Mouse (Mus musculus) adrenal gland, postnatal 36 days (tissue): ENCODE measurements around the gene Fam213b. TPM values are rescaled to one million over a fixed set of nuclear protein-coding genes. Genes with fewer than 3 reads are reported as not detected.

Source experiments
- DNase-seq, 2 experiments: peaks; one replicate each; pipeline ENCODE4 v3.0.0; 2021; ENCODE audit warnings: mixed read lengths in 1 of 2
- total RNA-seq, 2 experiments: library from RNA; stranded (reverse); gene quantifications; 2 replicates each; pipeline ENCODE4 v1.2.3; 2021

Fam213b gene
- total RNA-seq, 2 experiments from 2014 or later: 42.9 to 150 TPM

- DNase-seq: peak in 1 of 2 experiments; percentile 22
Observed at GRCm38 (mm10) chr4:154925413-154925812, 26.5 kb upstream of the Fam213b start.

GRCm38 (mm10) chr4:154922931-154923330 is 24.0 kb upstream of the Fam213b start:
- no peak for DNase-seq

- DNase-seq: no peak
Observed at GRCm38 (mm10) chr4:154922291-154922690, 23.4 kb upstream of the Fam213b start.

GRCm38 (mm10) chr4:154916662-154917061 is 17.7 kb upstream of the Fam213b start:
- DNase-seq: no peak

- no peak for DNase-seq
Observed at GRCm38 (mm10) chr4:154915286-154915685, 16.4 kb upstream of the Fam213b start.

- no peak for DNase-seq
Observed at GRCm38 (mm10) chr4:154914707-154915106, 15.8 kb upstream of the Fam213b start.

- no peak for DNase-seq
Observed at GRCm38 (mm10) chr4:154914252-154914651, 15.3 kb upstream of the Fam213b start.

- no peak for DNase-seq
Observed at GRCm38 (mm10) chr4:154913845-154914244, 14.9 kb upstream of the Fam213b start.

- no peak for DNase-seq
Observed at GRCm38 (mm10) chr4:154911644-154912043, 12.7 kb upstream of the Fam213b start.

GRCm38 (mm10) chr4:154910606-154911522 is 11.9 kb upstream of the Fam213b start:
- no peak for DNase-seq

GRCm38 (mm10) chr4:154908490-154908889 is 9.6 kb upstream of the Fam213b start:
- DNase-seq: no peak

- DNase-seq: peak; percentile 70 to 83
Observed at GRCm38 (mm10) chr4:154907833-154908232, 8.9 kb upstream of the Fam213b start.

- peak; percentile 71 to 73 for DNase-seq
Observed at GRCm38 (mm10) chr4:154904185-154905071, 5.5 kb upstream of the Fam213b start.

- DNase-seq: no peak
Observed at GRCm38 (mm10) chr4:154902371-154902770, 3.4 kb upstream of the Fam213b start.

- peak; percentile 39 to 57 for DNase-seq
Observed at GRCm38 (mm10) chr4:154897676-154898465, 1.1 kb downstream of the Fam213b start.

- no peak for DNase-seq
Observed at GRCm38 (mm10) chr4:154895549-154895948, 3.4 kb downstream of the Fam213b start.

- DNase-seq: no peak
Observed at GRCm38 (mm10) chr4:154890887-154891286, 8.0 kb downstream of the Fam213b start.

GRCm38 (mm10) chr4:154887593-154888250 is 11.2 kb downstream of the Fam213b start:
- no peak for DNase-seq

GRCm38 (mm10) chr4:154886876-154887592 is 11.9 kb downstream of the Fam213b start:
- DNase-seq: no peak

GRCm38 (mm10) chr4:154885416-154885815 is 13.5 kb downstream of the Fam213b start:
- DNase-seq: no peak
